Mouse (Mus musculus): ENCODE data around the gene Atp12a. TPM values are rescaled to one million over a fixed set of nuclear protein-coding genes. Genes with fewer than 3 reads are reported as not detected.

Atp12a gene
- not detected for polyA plus RNA-seq (2017; shearing (Covaris generic))

GRCm38 (mm10) chr14:56364711-56365237 is at the start of gene Atp12a:
Atp12a (plus strand) TSS chr14:56365068.

GRCm38 (mm10) chr14:56402311-56403071 is 37.6 kb downstream of the Atp12a start, which contains the start of gene Rnf17:
Rnf17 (plus strand) TSS chr14:56402581.

Other genes with a start within 250 kb of the Atp12a start
- not detected for gene Gzme, start 244.4 kb upstream of the Atp12a start, polyA plus RNA-seq (2017; shearing (Covaris generic))
- gene Gzmd, start 232.5 kb upstream of the Atp12a start, polyA plus RNA-seq (2017; shearing (Covaris generic)), result not detected
- gene Gzmg, start 205.5 kb upstream of the Atp12a start, polyA plus RNA-seq (2017; shearing (Covaris generic)), result not detected
- gene Gzmn, start 190.5 kb upstream of the Atp12a start, polyA plus RNA-seq (2017; shearing (Covaris generic)), result not detected
- gene Gzmf, start 153.7 kb upstream of the Atp12a start, polyA plus RNA-seq (2017; shearing (Covaris generic)), result 0.50 TPM
- gene Gzmc, start 130.4 kb upstream of the Atp12a start, polyA plus RNA-seq (2017; shearing (Covaris generic)), result 5.5 TPM
- 71.3 TPM for gene Gzmb, start 102.8 kb upstream of the Atp12a start, polyA plus RNA-seq (2017; shearing (Covaris generic))
- gene Rnf17, start 37.5 kb downstream of the Atp12a start, polyA plus RNA-seq (2017; shearing (Covaris generic)), result 1.4 TPM
- gene Cenpj, start 210.4 kb downstream of the Atp12a start, polyA plus RNA-seq (2017; shearing (Covaris generic)), result 9.5 TPM
- 25.1 TPM for gene Parp4, start 210.6 kb downstream of the Atp12a start, polyA plus RNA-seq (2017; shearing (Covaris generic))